Mouse (Mus musculus) limb, embryonic 10.5 days (tissue): Measurements from ENCODE around the gene Mrpl22. TPM values are rescaled to one million over a fixed set of nuclear protein-coding genes. Genes with fewer than 3 reads are reported as not detected.
"Not testable (repeated sequence)": the region's sequence is repeated elsewhere in the genome, so short reads cannot be mapped to it uniquely, and the experiment has no call there.

ENCODE experiments used
- DNase-seq: peaks from one replicate; pipeline ENCODE4 v3.0.0-alpha.2; 2017; ENCODE audit warnings: low spot score
- H3K27ac ChIP-seq: fragments of 300-500 bp; sonication (generic); 2 replicates; pipeline ENCODE4 v1.5.1; 2016; ENCODE audit warnings: mild to moderate bottlenecking
- H3K27me3 ChIP-seq: fragments of 300-500 bp; sonication (generic); 2 replicates; pipeline ENCODE4 v1.6.1; 2016; ENCODE audit warnings: low read depth, mild to moderate bottlenecking; ENCODE audit not compliant: poor library complexity, severe bottlenecking
- H3K36me3 ChIP-seq: fragments of 300-500 bp; sonication (generic); 2 replicates; pipeline ENCODE4 v1.6.1; 2016; ENCODE audit warnings: mild to moderate bottlenecking, moderate library complexity
- H3K4me1 ChIP-seq: fragments of 300-500 bp; sonication (generic); 2 replicates; pipeline ENCODE4 v1.6.1; 2016
- H3K4me3 ChIP-seq: fragments of 300-500 bp; sonication (generic); 2 replicates; pipeline ENCODE4 v1.5.1; 2016; ENCODE audit warnings: mild to moderate bottlenecking, moderate library complexity
- H3K9me3 ChIP-seq: fragments of 300-500 bp; sonication (generic); replicated peaks from 2 replicates; pipeline ENCODE4 v1.6.1; 2016; ENCODE audit warnings: mild to moderate bottlenecking
- WGBS: fragments of 180-500 bp; shearing (Covaris S2); methylation state at CpG from one replicate; pipeline ENCODE4 v1.1.7; 2016; 5-methylcytosine and 5-hydroxymethylcytosine counted together
- polyA plus RNA-seq: library from polyadenylated mRNA; unstranded; fragments of >200 nt; fragmentation: Nextera tagmentation; extraction: Ambion mirVana; gene quantifications from 2 replicates; pipeline ENCODE4 v1.2.1, GENCODE M21; 2016

Mrpl22 gene
- polyA plus RNA-seq, 1 experiment from 2014 or later: 143 TPM

GRCm38 (mm10) chr11:58193860-58194520 lies 22.5 kb downstream of the Mrpl22 start:
- H3K27ac ChIP-seq: no peak overlapping the region
- WGBS: 56% methylated on average over 4 of the region's 4 CpGs

GRCm38 (mm10) chr11:58198663-58199062 lies 27.2 kb downstream of the Mrpl22 start:
- Histone ChIP-seq H3K4me3 (peak overlapping the region; percentile 60), H3K27me3 (no peaks in the 10 kb centered on the region), H3K36me3 (no peaks in the 10 kb centered on the region), H3K9me3 (no peaks in the 10 kb centered on the region), H3K4me1 (peaks cover 9% of the 10 kb centered on the region; the same call in 1 of the 2 replicates), H3K27ac (no peak overlapping the region)
- DNase-seq: no peak
- WGBS: 84% methylated on average over 4 of the region's 4 CpGs

More at GRCm38 (mm10) chr11:58193860-58194520, 22.5 kb downstream of the Mrpl22 start:
- H3K27me3 ChIP-seq: no peaks in the 10 kb centered on the region
- DNase-seq: no peak
- no peaks in the 10 kb centered on the region for H3K36me3 ChIP-seq
- H3K4me1 ChIP-seq: 0 out of 2 replicates have a peak, but pooled peaks cover 5% of the 10 kb centered on the region
- H3K4me3 ChIP-seq: no peak overlapping the region
- no peaks in the 10 kb centered on the region for H3K9me3 ChIP-seq

GRCm38 (mm10) chr11:58199229-58200037 lies 28.0 kb downstream of the Mrpl22 start, which contains the start of the genes Igtp and Irgm2:
TSS of gene Igtp (plus strand) at chr11:58199556.
TSS of gene Irgm2 (plus strand) at chr11:58199618.
- H3K4me1 ChIP-seq, H3K27me3 ChIP-seq, H3K9me3 ChIP-seq, H3K36me3 ChIP-seq: not testable (repeated sequence)
- peak; percentile 57 for DNase-seq
- Histone ChIP-seq H3K27ac (peak within 1 kb of the TSS; percentile 72), H3K4me3 (peak within 1 kb of the TSS; percentile 60)
- 13% methylated on average over 14 of the region's 15 CpGs for WGBS

- DNase-seq: no peak
- no peaks in the 10 kb centered on the region for H3K27me3 ChIP-seq
- H3K4me1 ChIP-seq: peaks cover 5% of the 10 kb centered on the region; the same call in 1 of the 2 replicates
- H3K27ac ChIP-seq: no peak overlapping the region
- H3K36me3 ChIP-seq: no peaks in the 10 kb centered on the region
- no peaks in the 10 kb centered on the region for H3K9me3 ChIP-seq
- 91% methylated on average over 4 of the region's 4 CpGs for WGBS
- H3K4me3 ChIP-seq: no peak overlapping the region
Measured at GRCm38 (mm10) chr11:58200226-58200625, 28.8 kb downstream of the Mrpl22 start.

- H3K27me3 ChIP-seq: no peaks in the 10 kb centered on the region
- no peaks in the 10 kb centered on the region for H3K9me3 ChIP-seq
- H3K27ac ChIP-seq: no peak overlapping the region
- 91% methylated on average over 12 of the region's 12 CpGs for WGBS
- H3K4me3 ChIP-seq: no peak overlapping the region
- H3K36me3 ChIP-seq: no peaks in the 10 kb centered on the region
- H3K4me1 ChIP-seq: peaks cover 5% of the 10 kb centered on the region; the same call in 1 of the 2 replicates
- no peak for DNase-seq
Measured at GRCm38 (mm10) chr11:58201052-58201451, 29.6 kb downstream of the Mrpl22 start.

- no peaks in the 10 kb centered on the region for H3K27me3 ChIP-seq
- H3K4me3 ChIP-seq: no peak overlapping the region
- DNase-seq: no peak
- whole genome bisulfite sequencing: 89% methylated on average over 1 of the region's 1 CpGs
- H3K36me3 ChIP-seq: no peaks in the 10 kb centered on the region
- no peak overlapping the region for H3K27ac ChIP-seq
- H3K4me1 ChIP-seq: peaks cover 36% of the 10 kb centered on the region
- H3K9me3 ChIP-seq: no peaks in the 10 kb centered on the region
Measured at GRCm38 (mm10) chr11:58210321-58210886, 38.9 kb downstream of the Mrpl22 start.

GRCm38 (mm10) chr11:58211062-58211681 lies 39.7 kb downstream of the Mrpl22 start:
- H3K4me1 ChIP-seq: peaks cover 36% of the 10 kb centered on the region
- no peaks in the 10 kb centered on the region for H3K27me3 ChIP-seq
- WGBS: 27% methylated on average over 9 of the region's 9 CpGs
- no peaks in the 10 kb centered on the region for H3K9me3 ChIP-seq
- H3K27ac ChIP-seq: no peak overlapping the region
- DNase-seq: no peak
- no peak overlapping the region for H3K4me3 ChIP-seq
- no peaks in the 10 kb centered on the region for H3K36me3 ChIP-seq

GRCm38 (mm10) chr11:58211682-58212067 lies 40.2 kb downstream of the Mrpl22 start:
- Histone ChIP-seq H3K27me3 (no peaks in the 10 kb centered on the region), H3K9me3 (no peaks in the 10 kb centered on the region), H3K27ac (no peak overlapping the region), H3K4me3 (no peak overlapping the region), H3K36me3 (no peaks in the 10 kb centered on the region), H3K4me1 (peaks cover 36% of the 10 kb centered on the region)
- 19% methylated on average over 2 of the region's 2 CpGs for WGBS
- no peak for DNase-seq

- no peak for DNase-seq
- Histone ChIP-seq H3K9me3 (no peaks in the 10 kb centered on the region), H3K4me1 (peaks cover 36% of the 10 kb centered on the region), H3K36me3 (no peaks in the 10 kb centered on the region), H3K27ac (no peak overlapping the region), H3K4me3 (no peak overlapping the region), H3K27me3 (no peaks in the 10 kb centered on the region)
- WGBS: 82% methylated on average over 7 of the region's 7 CpGs
Measured at GRCm38 (mm10) chr11:58213673-58214342, 42.3 kb downstream of the Mrpl22 start.

GRCm38 (mm10) chr11:58214391-58215048 lies 43.1 kb downstream of the Mrpl22 start:
- H3K27ac ChIP-seq: 0 out of 2 replicates have a peak overlapping the region, but pooled peaks have one; percentile 51
- 37% methylated on average over 17 of the region's 17 CpGs for WGBS
- H3K9me3 ChIP-seq: no peaks in the 10 kb centered on the region

GRCm38 (mm10) chr11:58215049-58215430 lies 43.6 kb downstream of the Mrpl22 start:
- not testable (repeated sequence) for H3K4me3 ChIP-seq, H3K27ac ChIP-seq, H3K36me3 ChIP-seq, H3K27me3 ChIP-seq, DNase-seq, H3K9me3 ChIP-seq
- peaks cover 36% of the 10 kb centered on the region for H3K4me1 ChIP-seq
- 36% methylated on average over 2 of the region's 3 CpGs for WGBS

More at GRCm38 (mm10) chr11:58214391-58215048, 43.1 kb downstream of the Mrpl22 start:
- Histone ChIP-seq H3K4me1 (peaks cover 36% of the 10 kb centered on the region), H3K4me3 (peak overlapping the region; percentile 46), H3K36me3 (no peaks in the 10 kb centered on the region), H3K27me3 (no peaks in the 10 kb centered on the region)
- DNase-seq: peak; percentile 44

GRCm38 (mm10) chr11:58215814-58216213 lies 44.4 kb downstream of the Mrpl22 start:
- Histone ChIP-seq H3K9me3 (no peaks in the 10 kb centered on the region), H3K27me3 (no peaks in the 10 kb centered on the region), H3K36me3 (no peaks in the 10 kb centered on the region), H3K4me3 (no peak overlapping the region), H3K27ac (no peak overlapping the region), H3K4me1 (peaks cover 30% of the 10 kb centered on the region)
- WGBS: 86% methylated on average over 5 of the region's 5 CpGs
- no peak for DNase-seq
